Mouse (Mus musculus): Measurements from ENCODE around the gene Fmod.

- peak; percentile 88 for TF ChIP-seq POLR2A (IDR thresholded peaks at IDR 0.05; ENCODE audit: low read depth, low read length)
- TF ChIP-seq CTCF (IDR thresholded peaks at IDR 0.05; ENCODE audit: extremely low read depth, insufficient read depth, insufficient read length, insufficient replicate concordance), result no peak
These were observed 26.7 kb downstream of the Fmod start for GRCm38 (mm10) chr1:134063773-134064125.

All from spleen, adult 2 months (tissue).